Mouse (Mus musculus) ovary, postnatal 14 days (tissue): ENCODE measurements around the gene Kif7.

Source experiments
- DNase-seq: peaks from one replicate; pipeline ENCODE4 v3.0.0; 2022; ENCODE audit warnings: low spot score

Kif7 gene

GRCm38 (mm10) chr7:79715187-79715981 is at the start of gene Kif7:
Kif7 (minus strand) TSS chr7:79715720.
- DNase-seq: peak; percentile 79

- no peak for DNase-seq
Observed at GRCm38 (mm10) chr7:79762106-79762505, 46.6 kb upstream of the Kif7 start.

GRCm38 (mm10) chr7:79761124-79761876 is 45.8 kb upstream of the Kif7 start:
- no peak for DNase-seq

GRCm38 (mm10) chr7:79759766-79760165 is 44.2 kb upstream of the Kif7 start:
- no peak for DNase-seq

GRCm38 (mm10) chr7:79758176-79758575 is 42.7 kb upstream of the Kif7 start:
- no peak for DNase-seq

GRCm38 (mm10) chr7:79756334-79756733 is 40.8 kb upstream of the Kif7 start:
- DNase-seq: no peak

- no peak for DNase-seq
Observed at GRCm38 (mm10) chr7:79749511-79749910, 34.0 kb upstream of the Kif7 start.

- DNase-seq: no peak
Observed at GRCm38 (mm10) chr7:79747659-79748058, 32.1 kb upstream of the Kif7 start.

- DNase-seq: no peak
Observed at GRCm38 (mm10) chr7:79744585-79744984, 29.1 kb upstream of the Kif7 start.

- no peak for DNase-seq
Observed at GRCm38 (mm10) chr7:79744051-79744450, 28.5 kb upstream of the Kif7 start.

- DNase-seq: peak; percentile 70
Observed at GRCm38 (mm10) chr7:79742659-79743536, 27.4 kb upstream of the Kif7 start, which contains the start of the genes Pex11a and Wdr93. Pex11a (minus strand) TSS chr7:79743131. Wdr93 (plus strand) TSS chr7:79743163.

GRCm38 (mm10) chr7:79742277-79742658 is 26.7 kb upstream of the Kif7 start:
- no peak for DNase-seq

- no peak for DNase-seq
Observed at GRCm38 (mm10) chr7:79740279-79740678, 24.8 kb upstream of the Kif7 start.

- DNase-seq: no peak
Observed at GRCm38 (mm10) chr7:79738913-79739312, 23.4 kb upstream of the Kif7 start.

- no peak for DNase-seq
Observed at GRCm38 (mm10) chr7:79736511-79736910, 21.0 kb upstream of the Kif7 start.

GRCm38 (mm10) chr7:79734563-79734962 is 19.0 kb upstream of the Kif7 start:
- DNase-seq: peak; percentile 49

- DNase-seq: no peak
Observed at GRCm38 (mm10) chr7:79732622-79733021, 17.1 kb upstream of the Kif7 start, which contains the start of gene Plin1. Plin1 (minus strand) TSS chr7:79732903.

- DNase-seq: no peak
Observed at GRCm38 (mm10) chr7:79731438-79731837, 15.9 kb upstream of the Kif7 start.

- DNase-seq: no peak
Observed at GRCm38 (mm10) chr7:79729743-79730370, 14.3 kb upstream of the Kif7 start.

- peak; percentile 65 for DNase-seq
Observed at GRCm38 (mm10) chr7:79729169-79729568, 13.6 kb upstream of the Kif7 start.

GRCm38 (mm10) chr7:79728219-79728618 is 12.7 kb upstream of the Kif7 start:
- peak; percentile 48 for DNase-seq

- no peak for DNase-seq
Observed at GRCm38 (mm10) chr7:79727091-79727490, 11.6 kb upstream of the Kif7 start.
